Mouse (Mus musculus) heart, embryonic 11.5 days (tissue): ENCODE measurements around the gene Slc35g2. TPM values are rescaled to one million over a fixed set of nuclear protein-coding genes. Genes with fewer than 3 reads are reported as not detected.

ENCODE experiments used
- ATAC-seq: fragments of 200-750 bp; cut with Nextera tagmentation; replicated peaks from 2 replicates; pipeline ENCODE4 v1.8.0; 2017; ENCODE audit warnings: moderate library complexity; ENCODE audit not compliant: insufficient number of reproducible peaks, low FRiP score, low TSS enrichment
- H3K27ac ChIP-seq: fragments of 300-500 bp; sonication (generic); 2 replicates; pipeline ENCODE4 v1.5.1; 2014; ENCODE audit warnings: mild to moderate bottlenecking, low read depth, low read length
- H3K27me3 ChIP-seq: fragments of 300-500 bp; sonication (generic); 2 replicates; pipeline ENCODE4 v1.6.1; 2014; ENCODE audit warnings: mild to moderate bottlenecking, low read length, mixed read lengths; ENCODE audit not compliant: control insufficient read depth, insufficient read depth
- H3K36me3 ChIP-seq: fragments of 300-500 bp; sonication (generic); 2 replicates; pipeline ENCODE4 v1.6.1; 2014; ENCODE audit warnings: mild to moderate bottlenecking, low read length, moderate library complexity, mixed read lengths; ENCODE audit not compliant: control insufficient read depth, insufficient read depth
- H3K4me1 ChIP-seq: fragments of 300-500 bp; sonication (generic); 2 replicates; pipeline ENCODE4 v1.6.1; 2014; ENCODE audit warnings: low read length; ENCODE audit not compliant: control insufficient read depth, insufficient read depth
- H3K4me2 ChIP-seq: fragments of 300-500 bp; sonication (generic); 2 replicates; pipeline ENCODE4 v1.6.1; 2014; ENCODE audit warnings: mild to moderate bottlenecking, moderate library complexity
- H3K4me3 ChIP-seq: fragments of 300-500 bp; sonication (generic); 2 replicates; pipeline ENCODE4 v1.5.1; 2014; ENCODE audit warnings: low read depth, low read length
- H3K9ac ChIP-seq: fragments of 300-500 bp; sonication (generic); 2 replicates; pipeline ENCODE4 v1.6.1; 2014; ENCODE audit warnings: mild to moderate bottlenecking, low read depth, low read length, moderate library complexity
- H3K9me3 ChIP-seq: fragments of 300-500 bp; sonication (generic); replicated peaks from 2 replicates; pipeline ENCODE4 v1.6.1; 2016; ENCODE audit warnings: low read length; ENCODE audit not compliant: control insufficient read depth
- WGBS: fragments of 180-500 bp; shearing (Covaris S2); extraction: QIAGEN DNeasy Blood & Tissue Kit; methylation state at CpG from one replicate; pipeline ENCODE4 v1.1.7; 2014; ENCODE audit not compliant: insufficient replicate concordance; 5-methylcytosine and 5-hydroxymethylcytosine counted together
- polyA plus RNA-seq: library from polyadenylated mRNA; unstranded; fragments of >200 nt; fragmentation: Nextera tagmentation; extraction: Ambion mirVana; gene quantifications from 2 replicates; pipeline ENCODE4 v1.2.1, GENCODE M21; 2014

Gene Slc35g2
- polyA plus RNA-seq, 1 experiment from 2014 or later, result 10.1 TPM

DNA sequence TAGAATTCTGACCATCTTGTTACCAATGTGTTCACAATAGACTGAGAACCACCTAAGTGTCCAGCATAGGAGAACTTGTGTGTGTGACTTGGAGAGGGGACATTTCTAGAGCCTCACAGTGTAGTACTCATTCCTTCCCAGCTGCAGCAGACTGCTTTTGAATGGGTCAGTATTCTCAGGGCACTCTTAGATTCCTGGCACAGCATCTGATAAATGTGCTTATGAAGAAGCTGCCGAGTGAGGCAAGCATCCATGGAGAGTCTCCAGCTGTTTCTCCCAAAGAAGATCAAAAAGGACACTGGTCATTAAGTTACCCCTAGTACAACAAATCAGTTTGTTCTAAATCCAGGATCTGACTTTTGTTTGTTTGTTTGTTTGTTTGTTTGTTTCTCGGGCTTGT, 2.4 kb upstream of the Slc35g2 start:
- Histone ChIP-seq H3K4me3 (no peak overlapping the region), H3K27me3 (no peaks in the 10 kb centered on the region), H3K4me1 (no peaks in the 10 kb centered on the region), H3K9me3 (no peaks in the 10 kb centered on the region), H3K4me2 (no peak overlapping the region), H3K9ac (no peak overlapping the region), H3K27ac (no peak overlapping the region), H3K36me3 (no peaks in the 10 kb centered on the region)
- 64% methylated on average over 2 of the region's 2 CpGs for WGBS
- no peak for ATAC-seq

DNA sequence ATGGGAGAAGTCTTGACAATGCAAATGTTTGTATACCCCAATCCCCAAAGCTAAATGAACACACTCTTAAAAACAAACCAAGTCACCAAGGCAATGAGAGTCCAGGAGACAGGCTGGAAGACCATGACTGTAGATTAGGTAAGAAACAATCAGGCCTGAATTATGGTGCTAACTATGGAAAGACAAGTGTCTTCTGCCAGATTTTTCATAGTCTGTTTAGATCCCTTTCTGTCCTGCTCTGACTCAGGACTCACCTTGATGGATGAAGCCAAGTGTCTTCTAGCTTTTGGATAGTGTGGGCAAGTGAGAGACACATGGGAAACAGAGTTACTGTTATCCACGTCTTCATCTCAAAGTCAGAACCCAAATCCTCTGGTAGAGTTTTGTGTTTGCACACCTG, 621 bp upstream of the Slc35g2 start:
- 42% methylated on average over 1 of the region's 1 CpGs for WGBS
- H3K9me3 ChIP-seq, result no peaks in the 10 kb centered on the region
- ATAC-seq, result no peak
- H3K9ac ChIP-seq, result no peak overlapping the region
- H3K27me3 ChIP-seq, result no peaks in the 10 kb centered on the region
- H3K4me1 ChIP-seq, result no peaks in the 10 kb centered on the region
- H3K4me3 ChIP-seq, result peak overlapping the region; percentile 68; the same call in 1 of the 2 replicates
- peak overlapping the region; percentile 76 for H3K4me2 ChIP-seq
- no peaks in the 10 kb centered on the region for H3K36me3 ChIP-seq
- no peak overlapping the region for H3K27ac ChIP-seq

DNA sequence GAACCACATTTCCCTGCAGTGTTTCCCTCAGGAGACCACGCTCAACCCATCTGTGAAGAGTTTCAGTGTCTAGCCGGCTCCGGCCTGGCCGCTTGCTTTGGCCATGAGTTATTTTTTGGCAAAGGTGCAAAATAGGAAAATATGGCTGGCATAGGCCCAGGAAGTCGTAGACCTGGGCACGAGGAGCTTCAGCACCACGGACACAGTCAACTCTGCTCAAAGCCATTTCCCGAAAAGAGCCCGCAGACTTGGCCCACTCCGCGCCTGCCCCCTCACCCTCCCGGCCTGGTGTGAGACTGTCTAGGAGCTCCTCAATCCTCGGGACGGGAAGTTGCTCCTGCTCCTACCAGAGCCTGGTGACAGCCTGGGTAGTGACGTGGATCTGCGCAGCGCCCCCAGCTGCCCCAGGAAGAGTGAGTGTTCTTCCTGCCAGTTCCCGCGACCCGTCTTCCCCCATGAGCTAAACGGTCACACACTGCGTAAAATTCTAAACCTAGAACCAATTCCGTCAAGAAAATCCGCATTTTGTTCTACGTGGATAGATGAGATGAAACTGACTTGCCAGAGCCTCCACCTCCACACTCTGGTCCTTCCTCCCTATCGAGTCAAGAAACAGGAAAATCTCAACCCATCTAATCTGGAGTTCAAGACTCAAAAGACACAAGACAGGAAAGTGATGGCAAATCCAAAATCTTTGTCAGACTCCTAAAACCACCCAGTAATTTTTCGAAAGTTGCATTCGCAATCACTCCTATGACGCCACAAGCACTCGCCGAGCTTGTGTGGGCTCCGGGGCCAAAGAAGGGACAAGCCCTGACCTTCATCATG, 878 bp downstream of the Slc35g2 start:
- Histone ChIP-seq H3K4me3 (peak overlapping the region; percentile 68), H3K4me1 (no peaks in the 10 kb centered on the region), H3K4me2 (peak overlapping the region; percentile 76), H3K27me3 (no peaks in the 10 kb centered on the region), H3K27ac (0 out of 2 replicates have a peak overlapping the region, but pooled peaks have one; percentile 41), H3K9me3 (no peaks in the 10 kb centered on the region), H3K36me3 (no peaks in the 10 kb centered on the region), H3K9ac (peak overlapping the region; percentile 78)
- ATAC-seq, result no peak
- WGBS, result 8% methylated on average over 32 of the region's 32 CpGs

DNA sequence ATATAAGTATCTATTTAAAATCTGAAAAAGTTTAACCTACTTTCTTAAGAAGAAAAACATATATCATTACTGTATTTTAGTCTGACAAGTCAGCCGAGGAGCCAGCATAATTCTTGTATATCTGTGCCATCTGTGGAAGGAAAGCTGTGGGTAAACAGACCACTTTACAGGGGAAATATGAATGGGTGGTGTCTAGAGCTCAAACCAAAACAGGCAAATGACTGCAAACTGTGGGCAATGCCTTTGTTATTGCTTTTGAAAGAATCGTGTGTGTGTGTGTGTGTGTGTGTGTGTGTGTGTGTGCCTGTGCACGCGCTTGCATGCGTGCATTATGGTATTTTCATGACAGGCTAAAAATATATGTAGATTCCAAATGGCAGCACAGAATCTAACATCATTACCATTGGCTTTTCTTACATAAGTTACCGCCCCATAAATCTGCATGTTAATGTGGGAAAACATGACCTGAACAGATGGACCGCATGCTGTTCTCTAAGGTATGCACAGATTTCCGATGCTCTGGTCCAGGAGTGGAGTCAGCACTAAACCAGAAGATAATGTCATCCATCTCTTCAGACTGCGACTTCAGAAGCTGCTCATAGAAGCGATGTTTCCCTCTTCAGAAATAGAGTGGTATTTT, 10.5 kb downstream of the Slc35g2 start:
- H3K4me2 ChIP-seq, result no peak overlapping the region
- no peaks in the 10 kb centered on the region for H3K36me3 ChIP-seq
- ATAC-seq, result no peak
- no peak overlapping the region for H3K9ac ChIP-seq
- no peaks in the 10 kb centered on the region for H3K4me1 ChIP-seq
- 81% methylated on average over 10 of the region's 10 CpGs for WGBS
- no peak overlapping the region for H3K4me3 ChIP-seq
- no peaks in the 10 kb centered on the region for H3K9me3 ChIP-seq
- no peaks in the 10 kb centered on the region for H3K27me3 ChIP-seq
- H3K27ac ChIP-seq, result no peak overlapping the region

DNA sequence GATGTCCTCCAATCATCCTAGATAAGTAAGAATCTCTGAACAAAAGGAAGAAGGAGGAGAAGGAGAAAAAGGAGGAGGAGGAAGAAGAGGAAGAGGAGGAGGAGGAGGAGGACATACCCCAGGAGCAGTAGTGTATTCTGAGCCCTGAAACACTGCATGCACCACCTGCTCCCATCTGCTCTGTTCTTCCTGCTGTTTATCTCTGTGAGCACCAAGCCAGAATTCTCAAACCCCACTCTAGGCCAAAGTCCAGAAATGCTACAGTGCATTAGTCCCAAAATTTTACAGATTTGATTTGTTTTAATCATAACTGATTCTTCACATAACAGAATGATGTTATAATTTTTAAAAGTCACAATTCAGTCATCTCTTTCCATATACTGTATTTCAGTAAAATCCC, 11.9 kb downstream of the Slc35g2 start:
- Histone ChIP-seq H3K36me3 (no peaks in the 10 kb centered on the region), H3K9me3 (no peaks in the 10 kb centered on the region)

DNA sequence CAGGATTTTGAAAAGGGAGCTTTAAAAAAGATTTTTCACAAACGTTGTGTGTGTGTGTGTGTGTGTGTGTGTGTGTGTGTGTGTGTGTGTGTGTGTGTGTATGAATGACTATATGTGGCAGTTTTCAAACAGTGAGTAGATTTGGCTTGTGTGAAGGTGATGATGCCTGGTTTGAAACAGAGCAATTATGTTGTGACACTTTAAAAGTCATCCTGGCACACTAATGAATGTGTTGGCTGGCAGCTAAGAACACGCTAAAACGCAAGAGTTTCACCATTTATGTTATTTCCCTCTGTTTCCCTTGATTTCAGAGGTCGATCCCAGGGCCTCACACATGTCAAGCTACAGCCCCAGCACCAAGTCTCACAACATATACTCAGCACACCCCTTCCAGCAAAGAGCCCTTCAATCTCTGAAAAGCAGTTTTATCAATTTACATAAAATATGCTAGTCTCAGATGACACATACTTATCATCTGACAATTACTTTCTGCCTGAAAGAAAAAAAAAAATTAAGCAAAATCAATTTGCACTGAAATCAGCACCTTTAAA, 12.8 kb downstream of the Slc35g2 start:
- no peak for ATAC-seq
- Histone ChIP-seq H3K4me2 (no peak overlapping the region), H3K4me1 (no peaks in the 10 kb centered on the region)

More for the DNA sequence above, 11.9 kb downstream of the Slc35g2 start:
- H3K4me2 ChIP-seq, result no peak overlapping the region
- no peaks in the 10 kb centered on the region for H3K27me3 ChIP-seq
- H3K27ac ChIP-seq, result no peak overlapping the region
- ATAC-seq, result no peak
- H3K4me1 ChIP-seq, result no peaks in the 10 kb centered on the region
- H3K4me3 ChIP-seq, result no peak overlapping the region
- no peak overlapping the region for H3K9ac ChIP-seq

DNA sequence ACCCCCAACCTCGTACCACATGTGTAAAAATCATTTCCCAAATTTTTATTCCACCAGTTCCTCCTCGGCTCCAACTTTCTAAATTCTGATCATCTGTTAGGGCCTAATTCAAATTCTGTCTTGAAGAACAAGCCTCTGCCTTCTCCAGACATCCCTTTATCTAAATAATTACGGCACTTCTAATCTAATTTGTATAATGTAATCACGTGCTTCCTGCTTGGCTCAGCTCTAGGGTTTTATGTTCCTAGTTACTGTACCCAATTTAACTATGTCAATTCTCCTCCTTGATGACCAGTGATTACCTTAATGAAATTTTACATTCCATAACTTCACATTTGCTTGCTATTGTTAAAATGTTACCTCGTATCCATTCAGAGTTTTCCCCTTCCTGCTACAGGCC, 15.2 kb downstream of the Slc35g2 start:
- no peaks in the 10 kb centered on the region for H3K27me3 ChIP-seq
- no peaks in the 10 kb centered on the region for H3K9me3 ChIP-seq
- no peak overlapping the region for H3K4me3 ChIP-seq
- H3K4me2 ChIP-seq, result no peak overlapping the region
- H3K36me3 ChIP-seq, result no peaks in the 10 kb centered on the region
- no peak overlapping the region for H3K27ac ChIP-seq
- no peak overlapping the region for H3K9ac ChIP-seq
- WGBS, result 69% methylated on average over 5 of the region's 5 CpGs
- no peaks in the 10 kb centered on the region for H3K4me1 ChIP-seq
- no peak for ATAC-seq

More for the DNA sequence above, 12.8 kb downstream of the Slc35g2 start:
- Histone ChIP-seq H3K27me3 (no peaks in the 10 kb centered on the region), H3K9me3 (no peaks in the 10 kb centered on the region), H3K9ac (no peak overlapping the region), H3K36me3 (no peaks in the 10 kb centered on the region), H3K27ac (no peak overlapping the region), H3K4me3 (no peak overlapping the region)
- 73% methylated on average over 4 of the region's 4 CpGs for WGBS

DNA sequence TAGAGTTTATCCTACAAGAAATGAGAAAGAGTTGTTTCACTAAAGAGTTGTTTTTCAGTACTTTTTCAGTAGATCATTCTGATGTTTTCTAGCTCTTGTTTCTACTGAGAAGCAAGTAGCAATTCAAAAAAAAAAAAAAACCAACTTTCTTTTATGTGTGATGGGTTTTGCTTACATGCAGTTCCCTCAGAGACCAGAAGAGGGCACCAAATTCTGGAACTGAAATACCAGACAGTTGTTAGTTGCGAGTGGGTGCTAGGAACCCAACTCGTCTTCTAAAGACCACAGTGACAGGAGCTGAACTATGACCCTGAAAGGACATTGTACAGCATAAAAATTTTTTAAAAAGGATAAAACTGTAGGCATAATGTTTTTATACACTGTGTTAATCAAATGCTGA, 22.6 kb downstream of the Slc35g2 start:
- no peak overlapping the region for H3K27ac ChIP-seq
- no peak overlapping the region for H3K4me3 ChIP-seq
- no peak overlapping the region for H3K9ac ChIP-seq
- no peak for ATAC-seq
- peaks cover 9% of the 10 kb centered on the region; the same call in 1 of the 2 replicates for H3K4me1 ChIP-seq
- H3K4me2 ChIP-seq, result no peak overlapping the region
- peaks cover 3% of the 10 kb centered on the region; the same call in 1 of the 2 replicates for H3K36me3 ChIP-seq
- WGBS, result 87% methylated on average over 2 of the region's 2 CpGs
- H3K27me3 ChIP-seq, result no peaks in the 10 kb centered on the region
- peaks cover 9% of the 10 kb centered on the region for H3K9me3 ChIP-seq
